Mouse (Mus musculus) spleen, adult 2 months (tissue): ENCODE results near the gene Sema3f.

Source experiments
- CTCF ChIP-seq: fragments of 200-500 bp; IDR thresholded peaks from 2 replicates; pipeline ENCODE4 v1.5.1; 2011; ENCODE audit warnings: mild to moderate bottlenecking, inconsistent platforms; ENCODE audit not compliant: insufficient read depth, insufficient read length, insufficient replicate concordance; ENCODE audit errors: extremely low read depth
- POLR2A ChIP-seq: fragments of 200-500 bp; IDR thresholded peaks from 2 replicates; pipeline ENCODE4 v1.6.1; 2011; ENCODE audit warnings: low read depth, low read length, inconsistent platforms

- TF ChIP-seq CTCF (no peak), POLR2A (no peak)
Measured at GRCm38 (mm10) chr9:107663525-107663924, 46.8 kb downstream of the Sema3f start.
